Mouse (Mus musculus) neutrophil, adult 65 days (primary cell): ENCODE measurements around the gene Ing2. TPM values are rescaled to one million over a fixed set of nuclear protein-coding genes. Genes with fewer than 3 reads are reported as not detected.

Experiments used
- total RNA-seq: library from RNA; stranded (reverse); gene quantifications from 2 replicates; pipeline ENCODE4 v1.2.4, GENCODE M21; 2023

Ing2 gene
- 57.2 and 60.6 TPM in 2 replicates for total RNA-seq

GRCm38 (mm10) chr8:47674777-47675710 lies at the start of gene Ing2:
Gene Ing2, minus strand, starts transcription at chr8:47675556.

DNA sequence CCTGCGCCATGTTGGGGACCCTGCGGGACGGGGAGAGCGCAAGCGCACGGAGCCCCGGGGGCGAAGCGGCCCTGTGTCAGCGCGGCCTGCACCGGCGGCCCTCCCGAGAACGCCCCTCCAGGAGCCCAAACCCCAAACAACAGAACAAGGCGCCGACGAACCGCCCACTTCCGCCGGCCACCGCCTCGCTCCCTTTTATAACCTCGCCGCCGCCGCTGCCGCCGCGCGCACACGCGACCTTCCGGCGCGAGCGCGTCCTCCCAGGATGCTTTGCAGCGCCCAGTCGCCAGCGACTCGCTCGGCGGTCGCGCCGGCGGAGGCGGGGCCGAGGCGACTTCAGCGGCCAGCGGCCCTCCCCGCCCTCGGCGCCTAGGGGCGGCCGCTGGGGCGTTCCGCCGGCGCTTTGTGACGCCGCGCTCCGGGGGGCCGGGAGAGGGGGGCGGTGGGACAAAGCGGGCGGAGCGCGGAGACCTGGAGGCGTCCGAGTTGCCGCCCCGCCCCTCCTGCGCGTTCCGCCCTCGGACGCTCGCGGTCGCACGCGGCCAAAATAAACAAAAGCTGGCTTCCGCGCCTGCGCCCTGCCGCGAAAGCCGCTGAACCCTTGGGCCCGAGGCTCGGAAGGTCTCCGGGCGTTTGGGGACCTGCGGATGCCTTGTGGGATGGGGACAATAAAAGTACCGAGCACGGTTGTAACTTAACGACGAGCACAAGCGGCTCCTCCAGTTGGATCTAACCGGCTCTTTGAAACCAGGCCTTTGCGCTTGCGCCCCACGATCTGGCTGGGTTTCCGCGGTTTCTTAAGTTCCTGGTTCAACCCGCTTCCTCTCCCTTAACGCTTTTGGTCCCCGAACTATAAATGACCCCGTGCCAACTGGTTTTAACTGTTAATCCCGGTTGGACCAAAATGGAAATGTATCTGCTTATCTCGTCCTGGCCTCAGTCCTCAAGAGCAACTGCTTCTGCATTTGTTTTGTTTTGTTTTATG lies 38.7 kb upstream of the Ing2 start, which contains the start of gene Cdkn2aip:
Gene Cdkn2aip (minus strand): TSS at position 172 of the 985 bp plus-strand sequence.

Other genes starting within 250 kb of the Ing2 start
- 1.1 and 2.2 TPM in 2 replicates for gene Stox2, start 229.2 kb downstream of the Ing2 start, total RNA-seq
- 29.0 and 30.3 TPM in 2 replicates for gene Trappc11, start 142.1 kb downstream of the Ing2 start, total RNA-seq
- 8.0 and 10.2 TPM in 2 replicates for gene Rwdd4a, start 141.9 kb downstream of the Ing2 start, total RNA-seq
- 22.2 and 23.5 TPM in 2 replicates for gene Cdkn2aip, start 38.4 kb upstream of the Ing2 start, total RNA-seq
- not detected in 2 replicates for gene Cldn24, start 146.6 kb upstream of the Ing2 start, total RNA-seq
- not detected in 2 replicates for gene Cldn22, start 148.9 kb upstream of the Ing2 start, total RNA-seq